21 mouse cellular contexts compared by ENCODE assay signal in genomic region chr4:102804611-102805010, GRCm38 (mm10).
A peak's percentile ranks its signal among the peaks of the same experiment; 100 is the strongest.
DNase-seq lines count a peak whose midpoint lies in the region; ATAC-seq and TF ChIP-seq lines count a peak whose summit lies in the region.
"Had no signal": no experiment of that assay in that cellular context is flagged by ENCODE, and none has a peak within 500 bp of the region (broad histone marks: within the 10 kb centered on the region; RNA-seq: fewer than 3 reads in every experiment).

No protein-coding gene starts in this region.

- WGBS in forebrain, embryonic 13.5 days = 56% methylated on average over 5 of the region's 5 CpGs
- WGBS in forebrain, embryonic 10.5 days = 64% methylated on average over 5 of the region's 5 CpGs
- whole genome bisulfite sequencing in limb, embryonic 13.5 days = 54% methylated on average over 5 of the region's 5 CpGs
- 66% methylated on average over 5 of the region's 5 CpGs for WGBS in limb, embryonic 10.5 days
- 18% methylated on average over 5 of the region's 5 CpGs for WGBS in olfactory bulb, adult 2 months

- H3K4me3 ChIP-seq in forebrain, embryonic 13.5 days = no peak overlapping the region
- no peak overlapping the region for H3K4me3 ChIP-seq in forebrain, embryonic 10.5 days
- H3K4me3 ChIP-seq in limb, embryonic 13.5 days = no peak overlapping the region
- no peak overlapping the region for H3K4me3 ChIP-seq in limb, embryonic 10.5 days
- no peak overlapping the region for H3K4me3 ChIP-seq in olfactory bulb, adult 2 months (ENCODE audit: insufficient read depth, low read depth, low read length)
- H3K4me3 ChIP-seq: embryonic facial prominence, embryonic 12.5 days; liver, embryonic 12.5 days; lung, embryonic 15.5 days; stomach, embryonic 15.5 days had no signal

- no peak for TF ChIP-seq POLR2A in olfactory bulb, adult 2 months (IDR thresholded peaks at IDR 0.05; ENCODE audit: insufficient read depth, low read depth, low read length)

- no peaks in the 10 kb centered on the region for H3K9me3 ChIP-seq in forebrain, embryonic 13.5 days (replicated peaks)
- no peaks in the 10 kb centered on the region for H3K9me3 ChIP-seq in forebrain, embryonic 10.5 days
- no peaks in the 10 kb centered on the region for H3K9me3 ChIP-seq in limb, embryonic 13.5 days
- no peaks in the 10 kb centered on the region for H3K9me3 ChIP-seq in limb, embryonic 10.5 days (replicated peaks)
- H3K9me3 ChIP-seq: embryonic facial prominence, embryonic 12.5 days; liver, embryonic 12.5 days; lung, embryonic 15.5 days; stomach, embryonic 15.5 days had no signal

- no peak overlapping the region for H3K4me2 ChIP-seq in forebrain, embryonic 13.5 days
- H3K4me2 ChIP-seq in limb, embryonic 13.5 days (replicated peaks) = no peak overlapping the region
- H3K4me2 ChIP-seq: embryonic facial prominence, embryonic 12.5 days; liver, embryonic 12.5 days; lung, embryonic 15.5 days; stomach, embryonic 15.5 days had no signal

- H3K27me3 ChIP-seq in forebrain, embryonic 13.5 days = no peaks in the 10 kb centered on the region
- H3K27me3 ChIP-seq in forebrain, embryonic 10.5 days (ENCODE audit: poor library complexity, severe bottlenecking) = no peaks in the 10 kb centered on the region
- H3K27me3 ChIP-seq in limb, embryonic 13.5 days = no peaks in the 10 kb centered on the region
- no peaks in the 10 kb centered on the region for H3K27me3 ChIP-seq in limb, embryonic 10.5 days (ENCODE audit: low read depth, poor library complexity, severe bottlenecking)
- H3K27me3 ChIP-seq: embryonic facial prominence, embryonic 12.5 days; liver, embryonic 12.5 days; lung, embryonic 15.5 days; stomach, embryonic 15.5 days had no signal

- no peak overlapping the region for H3K27ac ChIP-seq in forebrain, embryonic 13.5 days
- no peak overlapping the region for H3K27ac ChIP-seq in forebrain, embryonic 10.5 days
- H3K27ac ChIP-seq in limb, embryonic 13.5 days = no peak overlapping the region
- H3K27ac ChIP-seq in limb, embryonic 10.5 days = no peak overlapping the region
- peak overlapping the region; percentile 85; the same call in 1 of the 2 replicates for H3K27ac ChIP-seq in olfactory bulb, adult 2 months (ENCODE audit: insufficient read depth, low read depth, low read length)
- H3K27ac ChIP-seq: embryonic facial prominence, embryonic 12.5 days; kidney, postnatal 0 days; liver, embryonic 12.5 days; lung, embryonic 15.5 days; stomach, embryonic 15.5 days had no signal

- peak; percentile 92 for ATAC-seq in forebrain, embryonic 13.5 days
- peak; percentile 64; the same call in 1 of the 2 replicates for ATAC-seq in limb, embryonic 13.5 days (ENCODE audit: low FRiP score, low read depth)
- ATAC-seq: inflammation-experienced regulatory T-cells, adult 6 months; liver, embryonic 12.5 days; Patski had no signal

- H3K36me3 ChIP-seq in forebrain, embryonic 13.5 days (ENCODE audit: poor library complexity, severe bottlenecking) = no peaks in the 10 kb centered on the region
- H3K36me3 ChIP-seq in forebrain, embryonic 10.5 days (replicated peaks) = no peaks in the 10 kb centered on the region
- no peaks in the 10 kb centered on the region for H3K36me3 ChIP-seq in limb, embryonic 13.5 days
- H3K36me3 ChIP-seq in limb, embryonic 10.5 days = no peaks in the 10 kb centered on the region
- H3K36me3 ChIP-seq: embryonic facial prominence, embryonic 12.5 days; liver, embryonic 12.5 days; lung, embryonic 15.5 days; stomach, embryonic 15.5 days had no signal

- no peak overlapping the region for H3K9ac ChIP-seq in forebrain, embryonic 13.5 days
- no peak overlapping the region for H3K9ac ChIP-seq in limb, embryonic 13.5 days
- H3K9ac ChIP-seq: embryonic facial prominence, embryonic 12.5 days; liver, embryonic 12.5 days; lung, embryonic 15.5 days; stomach, embryonic 15.5 days had no signal

- DNase-seq in forebrain, embryonic 10.5 days (ENCODE audit: extremely low spot score, low spot score) = no peak
- no peak for DNase-seq in limb, embryonic 10.5 days (ENCODE audit: low spot score)
- peak; percentile 37 to 48 for DNase-seq in right cerebral cortex, postnatal 10 days (ENCODE audit: low spot score in 2 of 2)
- no peak for DNase-seq in right cerebral cortex, postnatal 25 days
- no peak for DNase-seq in cerebellum, adult 18-20 months
- DNase-seq: adrenal gland, postnatal 36 days; cerebellum, postnatal 36 days; gastrocnemius, postnatal 10 days; heart, postnatal 10 days; spleen, adult 18-20 months; thymus, postnatal 36 days had no signal

- no peak for TF ChIP-seq CTCF in olfactory bulb, adult 2 months (IDR thresholded peaks at IDR 0.05; ENCODE audit: insufficient read depth, low read depth, low read length)

- 0 out of 2 replicates have a peak, but pooled peaks cover 10% of the 10 kb centered on the region for H3K4me1 ChIP-seq in forebrain, embryonic 13.5 days
- H3K4me1 ChIP-seq in forebrain, embryonic 10.5 days = peaks cover 5% of the 10 kb centered on the region; the same call in 1 of the 2 replicates
- H3K4me1 ChIP-seq in limb, embryonic 13.5 days = peaks cover 6% of the 10 kb centered on the region; the same call in 1 of the 2 replicates
- peaks cover 6% of the 10 kb centered on the region; the same call in 1 of the 2 replicates for H3K4me1 ChIP-seq in limb, embryonic 10.5 days
- peaks cover 6% of the 10 kb centered on the region for H3K4me1 ChIP-seq in olfactory bulb, adult 2 months (ENCODE audit: control insufficient read depth, insufficient read depth, low read length)
- H3K4me1 ChIP-seq: liver, embryonic 12.5 days; lung, embryonic 15.5 days; stomach, embryonic 15.5 days had no signal

Comparison
In these comparisons a context has a peak if more than half of its experiments do, and no peak if none do; other contexts are left out.
1. DNase-seq: peak in right cerebral cortex, postnatal 10 days (2 of 2); none in forebrain, embryonic 10.5 days (single experiment), limb, embryonic 10.5 days (single experiment), right cerebral cortex, postnatal 25 days (single experiment) and cerebellum, adult 18-20 months (0 of 2).